Mouse (Mus musculus): ENCODE measurements around the gene Tmtc1. TPM values are rescaled to one million over a fixed set of nuclear protein-coding genes. Genes with fewer than 3 reads are reported as not detected.

Tmtc1 gene
- polyA plus RNA-seq, 1 experiment from 2014 or later = 0.93 TPM

- H3K36me3 ChIP-seq (ENCODE audit: control insufficient read depth, insufficient read depth, low read length) = no peaks in the 10 kb centered on the region; the same call in 1 of the 2 replicates
- H3K9ac ChIP-seq (ENCODE audit: low read length) = no peak overlapping the region
- H3K4me3 ChIP-seq (ENCODE audit: low read depth, low read length) = no peak overlapping the region
- no peak overlapping the region for H3K4me2 ChIP-seq (replicated peaks; ENCODE audit: low read depth)
- no peaks in the 10 kb centered on the region for H3K9me3 ChIP-seq (ENCODE audit: control insufficient read depth, low read length)
- TF ChIP-seq EP300 (optimal IDR thresholded peaks at IDR 0.05) (no peak), CTCF (IDR thresholded peaks at IDR 0.05; ENCODE audit: low read depth) (no peak)
- 28% methylated on average over 4 of the region's 4 CpGs for WGBS
- no peaks in the 10 kb centered on the region for H3K27me3 ChIP-seq (ENCODE audit: control insufficient read depth, insufficient read depth, low read length)
- DNase-seq (ENCODE audit: low spot score) (no peak), ATAC-seq (ENCODE audit: low FRiP score, low TSS enrichment) (no peak)
- H3K4me1 ChIP-seq (replicated peaks; ENCODE audit: control insufficient read depth, insufficient read depth) = no peaks in the 10 kb centered on the region
- H3K27ac ChIP-seq (replicated peaks) = no peak overlapping the region
Measured at GRCm38 (mm10) chr6:148297086-148297485, 147.1 kb downstream of the Tmtc1 start.

- Histone ChIP-seq H3K4me3 (ENCODE audit: low read depth, low read length) (no peak overlapping the region), H3K9me3 (ENCODE audit: control insufficient read depth, low read length) (no peaks in the 10 kb centered on the region), H3K4me2 (replicated peaks; ENCODE audit: low read depth) (no peak overlapping the region), H3K36me3 (ENCODE audit: control insufficient read depth, insufficient read depth, low read length) (no peaks in the 10 kb centered on the region; the same call in 1 of the 2 replicates), H3K27me3 (ENCODE audit: control insufficient read depth, insufficient read depth, low read length) (no peaks in the 10 kb centered on the region), H3K9ac (ENCODE audit: low read length) (no peak overlapping the region), H3K27ac (replicated peaks) (no peak overlapping the region), H3K4me1 (replicated peaks; ENCODE audit: control insufficient read depth, insufficient read depth) (no peaks in the 10 kb centered on the region)
- ATAC-seq (ENCODE audit: low FRiP score, low TSS enrichment) (no peak), DNase-seq (ENCODE audit: low spot score) (no peak)
- TF ChIP-seq CTCF (IDR thresholded peaks at IDR 0.05; ENCODE audit: low read depth) = no peak
- no peak for TF ChIP-seq EP300 (optimal IDR thresholded peaks at IDR 0.05)
Measured at GRCm38 (mm10) chr6:148296418-148296817, 147.8 kb downstream of the Tmtc1 start.

- DNase-seq (ENCODE audit: low spot score) = no peak
- Histone ChIP-seq H3K27me3 (ENCODE audit: control insufficient read depth, insufficient read depth, low read length) (no peaks in the 10 kb centered on the region), H3K36me3 (ENCODE audit: control insufficient read depth, insufficient read depth, low read length) (no peaks in the 10 kb centered on the region), H3K9ac (ENCODE audit: low read length) (no peak overlapping the region), H3K9me3 (ENCODE audit: control insufficient read depth, low read length) (no peaks in the 10 kb centered on the region), H3K27ac (replicated peaks) (no peak overlapping the region), H3K4me1 (replicated peaks; ENCODE audit: control insufficient read depth, insufficient read depth) (no peaks in the 10 kb centered on the region), H3K4me2 (replicated peaks; ENCODE audit: low read depth) (no peak overlapping the region), H3K4me3 (ENCODE audit: low read depth, low read length) (no peak overlapping the region)
- 54% methylated on average over 4 of the region's 4 CpGs for WGBS
- ATAC-seq (ENCODE audit: low FRiP score, low TSS enrichment) = no peak
- TF ChIP-seq EP300 (optimal IDR thresholded peaks at IDR 0.05) = no peak
- TF ChIP-seq CTCF (IDR thresholded peaks at IDR 0.05; ENCODE audit: low read depth) = no peak
Measured at GRCm38 (mm10) chr6:148294506-148294905, 149.7 kb downstream of the Tmtc1 start.

GRCm38 (mm10) chr6:148290865-148291264 is 153.3 kb downstream of the Tmtc1 start:
- Histone ChIP-seq H3K36me3 (ENCODE audit: control insufficient read depth, insufficient read depth, low read length) (no peaks in the 10 kb centered on the region), H3K27me3 (ENCODE audit: control insufficient read depth, insufficient read depth, low read length) (no peaks in the 10 kb centered on the region), H3K27ac (replicated peaks) (no peak overlapping the region), H3K4me2 (replicated peaks; ENCODE audit: low read depth) (no peak overlapping the region), H3K4me3 (ENCODE audit: low read depth, low read length) (no peak overlapping the region), H3K9me3 (ENCODE audit: control insufficient read depth, low read length) (no peaks in the 10 kb centered on the region), H3K4me1 (replicated peaks; ENCODE audit: control insufficient read depth, insufficient read depth) (no peaks in the 10 kb centered on the region), H3K9ac (ENCODE audit: low read length) (no peak overlapping the region)
- no peak for TF ChIP-seq CTCF (IDR thresholded peaks at IDR 0.05; ENCODE audit: low read depth)
- TF ChIP-seq EP300 (optimal IDR thresholded peaks at IDR 0.05) = no peak
- DNase-seq (ENCODE audit: low spot score) = no peak
- no peak for ATAC-seq (ENCODE audit: low FRiP score, low TSS enrichment)

- WGBS = 29% methylated on average over 4 of the region's 4 CpGs
- TF ChIP-seq CTCF (IDR thresholded peaks at IDR 0.05; ENCODE audit: low read depth) = no peak
- TF ChIP-seq EP300 (optimal IDR thresholded peaks at IDR 0.05) = no peak
- Histone ChIP-seq H3K4me1 (replicated peaks; ENCODE audit: control insufficient read depth, insufficient read depth) (no peaks in the 10 kb centered on the region), H3K36me3 (ENCODE audit: control insufficient read depth, insufficient read depth, low read length) (no peaks in the 10 kb centered on the region), H3K27ac (replicated peaks) (no peak overlapping the region), H3K4me3 (ENCODE audit: low read depth, low read length) (no peak overlapping the region), H3K9me3 (ENCODE audit: control insufficient read depth, low read length) (no peaks in the 10 kb centered on the region), H3K27me3 (ENCODE audit: control insufficient read depth, insufficient read depth, low read length) (no peaks in the 10 kb centered on the region), H3K4me2 (replicated peaks; ENCODE audit: low read depth) (no peak overlapping the region), H3K9ac (ENCODE audit: low read length) (no peak overlapping the region)
- ATAC-seq (ENCODE audit: low FRiP score, low TSS enrichment) (no peak), DNase-seq (ENCODE audit: low spot score) (no peak)
Measured at GRCm38 (mm10) chr6:148283224-148283881, 160.8 kb downstream of the Tmtc1 start.

- H3K36me3 ChIP-seq (ENCODE audit: control insufficient read depth, insufficient read depth, low read length) = no peaks in the 10 kb centered on the region
- no peak overlapping the region for H3K4me3 ChIP-seq (ENCODE audit: low read depth, low read length)
- no peak overlapping the region for H3K9ac ChIP-seq (ENCODE audit: low read length)
- TF ChIP-seq CTCF (IDR thresholded peaks at IDR 0.05; ENCODE audit: low read depth) (no peak), EP300 (optimal IDR thresholded peaks at IDR 0.05) (no peak)
- ATAC-seq (ENCODE audit: low FRiP score, low TSS enrichment) (no peak), DNase-seq (ENCODE audit: low spot score) (no peak)
- H3K4me2 ChIP-seq (replicated peaks; ENCODE audit: low read depth) = no peak overlapping the region
- no peaks in the 10 kb centered on the region for H3K4me1 ChIP-seq (replicated peaks; ENCODE audit: control insufficient read depth, insufficient read depth)
- H3K27ac ChIP-seq (replicated peaks) = no peak overlapping the region
- no peaks in the 10 kb centered on the region for H3K9me3 ChIP-seq (ENCODE audit: control insufficient read depth, low read length)
- H3K27me3 ChIP-seq (ENCODE audit: control insufficient read depth, insufficient read depth, low read length) = no peaks in the 10 kb centered on the region
- WGBS = 53% methylated on average over 6 of the region's 6 CpGs
Measured at GRCm38 (mm10) chr6:148279240-148279639, 164.9 kb downstream of the Tmtc1 start.

All from stomach, postnatal 0 days (tissue).